Mouse (Mus musculus) spleen, postnatal 36 days (tissue): Measurements from ENCODE around the gene Tle6.

Source experiments
- DNase-seq, 2 experiments: peaks; one replicate each; pipeline ENCODE4 v3.0.0; 2022; ENCODE audit warnings: low spot score in 2 of 2, mixed read lengths in 1 of 2

Tle6 gene

DNA sequence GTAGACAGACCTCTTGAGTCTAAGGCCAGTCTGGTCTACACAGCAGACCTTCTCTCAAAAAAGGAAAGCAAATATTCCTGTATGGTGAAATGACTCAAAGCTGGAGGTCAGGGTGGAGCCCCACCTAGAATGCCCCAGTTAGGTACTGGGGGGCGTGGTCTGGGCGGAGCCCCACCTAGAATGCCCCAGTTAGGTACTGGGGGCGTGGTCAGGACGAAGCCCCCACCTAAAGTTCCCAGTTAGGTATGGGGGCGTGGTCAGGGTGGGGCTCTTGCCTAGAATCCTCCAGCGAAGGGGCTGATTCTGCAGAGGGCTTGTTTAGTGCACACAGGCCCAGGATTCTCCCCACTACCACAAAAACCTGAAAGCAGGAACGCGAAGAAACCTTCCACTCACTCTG is 22.6 kb upstream of the Tle6 start:
- no peak for DNase-seq

- DNase-seq = no peak
Observed at GRCm38 (mm10) chr10:81620786-81621185, 19.9 kb upstream of the Tle6 start.

GRCm38 (mm10) chr10:81619976-81620375 is 19.1 kb upstream of the Tle6 start:
- no peak for DNase-seq

- no peak for DNase-seq
Observed at GRCm38 (mm10) chr10:81615486-81615885, 14.6 kb upstream of the Tle6 start.

GRCm38 (mm10) chr10:81612779-81613178 is 11.9 kb upstream of the Tle6 start:
- no peak for DNase-seq

GRCm38 (mm10) chr10:81608308-81608707 is 7.4 kb upstream of the Tle6 start:
- DNase-seq = no peak

- DNase-seq = peak; percentile 94 to 96
Observed at GRCm38 (mm10) chr10:81605974-81606751, 5.3 kb upstream of the Tle6 start, which contains the start of gene BC025920. BC025920 (plus strand) TSS chr10:81606270.

- DNase-seq = no peak
Observed at GRCm38 (mm10) chr10:81605666-81605973, 4.7 kb upstream of the Tle6 start.

DNA sequence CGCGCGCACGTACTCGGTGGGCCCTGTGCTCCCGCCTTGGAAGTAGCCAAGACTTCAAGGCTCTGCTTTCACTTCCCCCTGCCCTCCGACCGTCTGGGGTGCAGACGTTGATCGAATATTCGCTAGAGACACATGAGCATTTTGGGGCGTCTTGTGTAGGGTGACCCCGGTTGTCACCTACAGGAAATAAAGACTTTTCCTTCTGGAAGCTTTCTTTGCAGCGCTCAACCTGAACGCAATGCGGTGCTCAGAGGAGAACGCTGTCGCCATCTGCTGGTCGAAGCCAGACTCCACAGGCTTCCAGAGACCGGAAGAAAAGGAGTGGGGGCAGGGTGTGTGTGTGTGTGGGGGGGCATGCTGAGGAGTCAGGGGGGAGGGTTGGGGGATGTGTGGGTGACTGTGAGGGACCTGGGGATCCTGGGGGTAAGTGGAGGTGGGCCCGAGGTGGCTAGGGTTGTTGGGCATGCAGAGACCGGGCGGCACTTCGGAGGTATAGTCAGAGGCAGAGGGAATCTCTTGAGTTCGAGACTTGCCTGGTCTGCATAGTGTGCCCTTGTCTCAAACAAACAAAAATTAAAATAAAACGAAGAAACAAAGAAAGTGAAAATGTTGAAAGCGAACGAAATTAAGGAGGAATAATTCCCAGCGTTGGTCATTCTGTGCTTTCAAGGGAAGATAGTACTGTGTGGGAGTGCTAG is 4.2 kb upstream of the Tle6 start:
- DNase-seq = peak; percentile 75 to 83

DNA sequence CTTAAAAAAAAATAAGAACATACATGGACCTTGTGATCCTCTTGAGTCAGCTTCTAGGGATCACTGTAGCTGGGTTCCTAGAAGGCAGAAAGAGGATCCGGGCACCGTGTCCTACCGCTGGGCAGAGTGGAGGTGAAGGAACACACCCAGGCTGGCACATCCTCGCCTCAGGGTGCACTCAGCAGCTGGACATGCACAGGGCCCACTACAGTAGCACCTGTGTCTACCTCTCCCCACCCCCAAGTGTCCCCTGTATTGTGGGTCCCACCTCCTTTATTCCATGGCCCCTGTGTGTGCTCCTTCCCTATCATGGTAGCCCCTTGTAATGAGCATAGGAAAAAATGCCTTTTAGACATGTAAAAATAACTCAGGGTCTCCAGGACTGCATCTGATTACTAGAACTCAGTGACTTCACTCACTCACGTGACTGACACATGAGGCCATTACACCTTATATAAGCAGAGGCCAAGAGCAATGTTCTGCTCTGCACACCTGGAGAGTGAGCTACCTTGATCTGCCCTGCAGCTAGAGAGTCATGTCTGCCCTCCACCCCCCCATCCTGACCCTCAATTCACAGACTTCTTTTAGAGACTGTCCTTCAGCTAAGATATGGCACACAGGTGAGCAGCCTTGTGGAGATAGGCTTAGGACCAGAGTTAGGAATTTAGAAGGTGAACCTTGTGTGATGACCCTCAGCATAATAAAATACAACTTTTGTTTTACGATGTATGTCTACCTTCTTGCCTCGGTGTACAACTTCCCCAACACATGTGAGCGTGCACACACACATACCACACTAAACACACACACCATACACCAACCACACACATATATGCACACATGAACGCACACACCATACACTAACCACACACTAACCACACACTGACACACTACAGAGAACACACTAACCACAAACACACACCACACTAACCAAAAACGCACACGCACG is 3.4 kb upstream of the Tle6 start:
- DNase-seq = no peak

DNA sequence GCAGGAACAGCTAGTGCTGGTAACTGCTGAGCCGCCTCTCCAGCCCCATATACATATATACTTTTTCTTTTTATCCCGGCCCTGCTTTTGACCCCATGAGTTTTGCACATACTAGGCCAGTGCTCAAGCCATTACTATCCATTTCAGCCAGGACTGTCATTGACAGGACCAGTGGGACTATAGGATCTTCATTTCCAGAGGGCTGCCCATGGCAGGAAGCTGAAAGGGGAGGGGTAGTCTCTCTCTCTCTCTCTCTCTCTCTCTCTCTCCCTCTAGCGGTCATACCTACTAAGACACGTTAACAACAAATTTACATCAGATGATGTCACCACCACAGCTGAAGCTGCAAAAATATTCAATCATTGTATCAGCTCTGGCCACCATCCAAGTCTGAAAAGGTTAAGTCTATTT is 1.9 kb upstream of the Tle6 start:
- peak; percentile 25 to 58 for DNase-seq

DNA sequence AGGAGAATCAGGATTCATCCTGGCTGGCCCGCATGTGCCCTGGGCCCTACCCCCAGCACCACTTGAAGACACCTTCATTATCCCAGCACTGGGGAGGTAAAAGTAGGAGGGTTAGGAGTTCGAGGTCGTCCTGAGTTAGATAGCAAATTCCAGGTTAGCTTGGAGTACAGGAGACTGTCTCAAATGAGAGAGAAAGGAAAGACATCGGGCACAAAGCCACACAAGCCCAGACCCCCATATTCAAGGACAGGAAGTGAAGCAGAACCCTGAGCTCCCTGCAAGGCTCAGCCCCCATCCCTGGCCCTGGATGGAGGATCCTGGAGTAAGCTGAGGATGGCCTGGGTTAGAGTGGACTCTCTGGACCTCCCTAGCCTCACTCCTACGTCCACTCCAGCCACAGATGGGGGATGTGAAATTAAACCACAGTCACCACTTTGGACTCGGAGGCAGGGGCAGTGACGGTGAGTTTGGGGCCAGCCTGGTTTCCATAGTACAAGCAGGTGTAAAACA is 578 bp upstream of the Tle6 start:
- DNase-seq = no peak

GRCm38 (mm10) chr10:81600096-81600495 is 777 bp downstream of the Tle6 start:
- no peak for DNase-seq

DNA sequence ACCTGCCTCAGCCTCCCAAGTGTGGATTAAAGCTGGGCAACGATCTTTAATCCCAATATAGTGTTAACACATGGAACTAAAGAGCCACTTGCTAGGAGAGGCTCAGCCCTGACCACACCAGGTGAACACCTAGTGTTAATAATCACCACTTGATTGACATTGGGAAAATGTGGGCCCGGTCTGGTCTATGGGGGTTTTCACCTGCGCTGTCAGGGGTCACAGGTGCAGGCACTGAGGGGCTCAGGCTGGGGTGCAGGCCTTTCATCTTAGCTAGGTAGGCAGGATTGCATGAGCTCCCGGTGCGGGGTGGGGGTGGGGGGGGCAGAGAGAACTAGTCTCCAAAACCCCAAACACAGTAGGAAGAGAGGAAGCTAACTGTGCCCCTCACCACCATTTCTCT is 1.2 kb downstream of the Tle6 start:
- DNase-seq = no peak

DNA sequence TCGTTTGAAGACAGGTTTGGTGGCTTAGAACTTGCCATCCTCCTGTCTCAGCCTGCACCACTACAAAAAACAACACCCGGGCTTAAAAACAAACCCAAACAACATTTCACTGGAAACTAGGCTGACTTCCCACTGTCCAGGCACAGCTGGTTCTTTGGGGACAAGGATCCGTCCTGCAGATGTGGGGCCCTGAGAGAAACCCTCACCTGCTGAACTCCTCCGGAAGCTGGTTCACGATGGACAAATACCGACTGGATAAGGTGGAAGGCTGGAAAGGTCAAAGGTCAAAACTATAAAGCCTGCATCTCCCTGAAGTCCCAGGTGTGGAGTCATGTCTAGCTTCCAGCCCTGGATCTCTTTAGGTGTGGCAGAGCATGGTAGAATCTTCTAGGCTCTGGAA is 2.0 kb downstream of the Tle6 start:
- no peak for DNase-seq

- DNase-seq = no peak
Observed at GRCm38 (mm10) chr10:81598342-81598741, 2.5 kb downstream of the Tle6 start.

DNA sequence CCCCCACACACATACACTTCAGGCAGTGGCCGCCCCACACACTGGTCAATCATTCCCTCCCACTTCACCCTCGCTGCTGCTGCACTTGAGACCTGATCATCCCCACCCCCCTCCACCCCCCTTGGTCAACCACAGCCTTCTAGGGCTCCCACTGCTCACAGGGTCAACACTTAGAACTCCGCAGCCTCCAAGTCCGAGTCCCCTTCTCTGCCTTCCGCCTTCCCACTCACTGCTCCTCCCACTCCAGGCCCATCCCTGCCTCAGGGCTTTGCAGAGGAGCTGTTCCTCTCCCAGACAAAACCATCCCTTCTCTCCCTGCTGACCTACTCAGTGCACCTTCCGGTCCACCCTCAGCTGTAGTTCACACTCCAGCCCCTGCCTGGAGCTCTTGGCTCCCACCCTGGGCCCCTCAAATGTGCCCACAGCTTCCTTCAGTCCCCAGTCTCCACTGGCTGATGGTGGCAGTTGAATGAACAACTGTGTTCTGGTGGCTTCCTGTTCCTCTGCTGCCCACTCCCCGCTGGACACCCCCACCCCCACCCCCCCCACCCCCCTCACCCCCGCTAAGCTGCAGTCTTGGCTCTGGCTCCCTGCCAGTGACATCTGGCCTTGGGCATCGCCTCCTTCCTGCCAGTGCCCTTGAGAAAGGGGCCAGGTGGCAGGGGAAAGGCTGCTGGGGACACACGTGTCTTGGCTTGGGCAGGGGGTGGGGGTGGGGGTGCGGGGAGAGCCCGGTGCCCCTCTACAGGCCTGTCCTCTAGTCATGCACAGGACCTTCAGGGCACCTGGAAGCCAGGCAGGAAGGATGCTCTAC is 3.5 kb downstream of the Tle6 start:
- no peak for DNase-seq

DNA sequence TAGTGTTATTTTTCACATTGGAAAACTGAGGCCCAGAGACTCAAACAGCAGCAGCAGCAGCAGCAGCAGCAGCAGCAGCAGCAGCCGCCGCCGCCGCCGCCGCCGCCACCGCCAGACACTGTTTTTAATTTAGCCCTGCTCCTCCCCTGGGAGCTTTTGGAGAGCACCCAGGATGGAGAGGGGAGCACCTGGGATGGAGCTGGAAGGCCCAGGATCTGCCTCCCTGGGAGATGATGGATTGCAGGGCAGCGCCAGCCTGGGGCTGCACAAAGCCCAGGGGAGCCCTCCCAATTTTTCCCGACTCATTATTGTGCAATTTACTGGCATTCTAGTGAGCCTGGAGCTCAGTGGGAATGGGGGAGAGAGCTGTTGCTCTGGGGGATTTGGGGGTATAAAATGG is 4.3 kb downstream of the Tle6 start:
- DNase-seq = no peak

- DNase-seq = no peak
Observed at GRCm38 (mm10) chr10:81595599-81595998, 5.3 kb downstream of the Tle6 start.

GRCm38 (mm10) chr10:81593935-81594334 is 6.9 kb downstream of the Tle6 start:
- DNase-seq = no peak

DNA sequence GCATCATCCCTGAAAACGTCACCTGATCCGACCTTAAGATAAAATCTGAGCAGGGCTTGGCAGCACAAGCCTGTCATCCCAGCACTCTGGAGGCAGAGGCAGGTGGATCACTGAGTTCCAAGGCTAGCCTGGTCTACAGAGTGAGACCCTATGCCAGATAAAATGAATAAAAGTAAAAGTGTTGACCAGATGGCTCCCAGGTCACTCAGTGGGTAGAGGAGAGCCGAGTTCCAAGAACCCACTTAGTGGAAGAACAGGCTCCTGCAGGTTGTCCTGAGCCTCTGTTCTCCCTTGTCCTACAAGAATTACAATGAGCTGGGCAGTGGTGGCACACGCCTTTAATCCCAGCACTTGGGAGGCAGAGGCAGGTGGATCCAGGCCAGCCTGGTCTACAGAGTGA is 7.7 kb downstream of the Tle6 start:
- DNase-seq = no peak
